Mouse (Mus musculus): ENCODE results near the gene Slc25a23. TPM values are rescaled to one million over a fixed set of nuclear protein-coding genes. Genes with fewer than 3 reads are reported as not detected.
"Not testable (repeated sequence)": the region's sequence is repeated elsewhere in the genome, so short reads cannot be mapped to it uniquely, and the experiment has no call there.

The Slc25a23 gene
- polyA plus RNA-seq, 1 experiment from 2014 or later, result 8.4 TPM

DNA sequence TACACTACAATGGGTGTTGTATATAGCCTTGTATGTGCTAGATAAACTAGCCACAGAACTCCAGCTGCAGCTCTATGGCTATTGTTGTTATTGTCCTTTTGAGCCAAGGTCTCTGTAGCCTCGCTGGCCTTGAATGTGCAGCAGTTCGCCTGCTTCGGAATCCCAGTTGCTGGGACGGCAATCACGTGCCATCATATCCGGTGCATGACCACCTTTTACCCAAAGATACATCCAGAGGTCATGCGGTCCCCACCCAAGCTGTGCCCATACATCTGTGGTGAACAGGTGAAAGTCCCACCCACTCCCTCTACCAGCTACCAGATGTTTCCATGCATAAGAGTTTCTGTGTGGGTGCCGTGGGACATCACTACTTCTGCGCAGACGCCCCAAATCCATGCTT, 1.4 kb upstream of the Slc25a23 start:
- H3K9me3 ChIP-seq (ENCODE audit: low read depth, low read length), result no peaks in the 10 kb centered on the region
- peaks cover 25% of the 10 kb centered on the region for H3K27me3 ChIP-seq (ENCODE audit: insufficient read depth, low read length)
- peak overlapping the region; percentile 75; the same call in 1 of the 2 replicates for H3K4me3 ChIP-seq (ENCODE audit: low read depth, low read length)
- ATAC-seq (ENCODE audit: insufficient read depth) (no peak), DNase-seq (peak; percentile 8)
- no peak overlapping the region for H3K9ac ChIP-seq
- TF ChIP-seq CTCF (IDR thresholded peaks at IDR 0.05; ENCODE audit: low read depth), result no peak
- no peak overlapping the region for H3K27ac ChIP-seq (ENCODE audit: low read depth)
- WGBS, result 42% methylated on average over 10 of the region's 10 CpGs
- H3K4me1 ChIP-seq (ENCODE audit: insufficient read depth), result no peaks in the 10 kb centered on the region
- 0 out of 2 replicates have a peak, but pooled peaks cover 4% of the 10 kb centered on the region for H3K36me3 ChIP-seq (ENCODE audit: insufficient read depth)
- H3K4me2 ChIP-seq, result peak overlapping the region; percentile 90

DNA sequence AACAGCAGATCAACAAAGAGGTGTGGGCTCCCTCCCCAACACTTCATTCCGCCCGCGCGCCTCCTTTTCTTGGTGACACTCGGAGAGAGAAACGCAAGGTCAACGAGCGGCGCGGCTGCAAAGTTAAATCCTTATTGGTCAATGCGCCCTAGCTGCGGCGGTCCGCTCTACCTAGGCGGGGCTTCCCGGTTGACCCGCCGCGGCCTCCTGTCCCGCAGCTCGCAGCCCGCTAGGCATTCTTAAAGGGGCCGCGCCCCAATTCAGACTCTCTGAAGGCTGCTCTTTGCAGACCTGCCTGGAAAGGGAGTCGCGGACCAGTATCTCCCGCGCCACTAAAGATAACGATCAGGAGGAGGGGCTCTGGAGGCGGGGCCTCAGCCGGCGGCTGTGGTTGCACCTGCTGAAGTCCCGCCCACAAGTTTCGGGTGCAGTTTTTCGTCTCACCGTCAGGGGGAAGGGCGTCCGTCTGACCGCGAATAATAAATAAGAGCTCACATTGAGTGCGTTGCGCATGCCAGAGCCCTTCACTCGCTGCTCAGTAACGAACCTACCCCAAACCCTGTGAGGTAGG, 653 bp upstream of the Slc25a23 start:
- peak overlapping the region; percentile 64 for H3K9ac ChIP-seq
- H3K9me3 ChIP-seq (ENCODE audit: low read depth, low read length), result no peaks in the 10 kb centered on the region
- no peaks in the 10 kb centered on the region for H3K4me1 ChIP-seq (ENCODE audit: insufficient read depth)
- no peak overlapping the region for H3K27ac ChIP-seq (ENCODE audit: low read depth)
- ATAC-seq (ENCODE audit: insufficient read depth) (peak; percentile 89), DNase-seq (peak; percentile 96)
- H3K4me3 ChIP-seq (ENCODE audit: low read depth, low read length), result peak overlapping the region; percentile 75
- peaks cover 25% of the 10 kb centered on the region for H3K27me3 ChIP-seq (ENCODE audit: insufficient read depth, low read length)
- H3K36me3 ChIP-seq (ENCODE audit: insufficient read depth), result 0 out of 2 replicates have a peak, but pooled peaks cover 2% of the 10 kb centered on the region
- peak overlapping the region; percentile 90 for H3K4me2 ChIP-seq
- WGBS, result 1% methylated on average over 44 of the region's 44 CpGs
- peak; percentile 79 for TF ChIP-seq CTCF (IDR thresholded peaks at IDR 0.05; ENCODE audit: low read depth)

DNA sequence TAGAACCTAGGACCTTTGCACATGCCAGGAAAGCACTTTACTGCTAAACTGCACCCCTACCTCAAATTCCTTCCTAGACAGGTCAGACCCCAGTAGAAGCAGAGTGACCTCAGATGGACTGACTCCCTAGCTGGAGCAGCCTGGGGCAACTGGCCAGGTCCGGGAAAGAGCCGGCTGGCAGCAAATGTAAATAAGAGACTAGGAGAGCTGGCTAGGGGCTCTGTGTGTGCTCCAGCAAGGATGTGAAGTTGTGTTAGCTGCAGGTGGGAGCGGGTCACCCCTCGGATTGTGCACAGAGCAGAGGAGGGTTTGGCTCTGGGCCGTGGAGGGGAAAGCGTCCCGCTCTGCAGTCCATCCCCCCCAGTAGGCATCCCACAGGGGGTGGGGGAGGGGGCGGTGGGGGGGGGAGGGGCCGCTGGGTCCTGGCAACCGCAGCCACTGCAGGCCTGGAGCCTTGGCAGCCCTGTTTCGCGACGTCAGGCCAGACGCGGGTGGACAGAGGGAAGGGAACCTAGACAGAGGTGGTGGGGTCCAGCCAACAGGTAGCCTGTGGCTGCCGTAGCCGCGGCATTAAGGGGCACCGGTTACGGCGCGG, 675 bp downstream of the Slc25a23 start, which contains the start of gene Crb3:
Gene Crb3, plus strand, starts transcription at position 215 of the 595 bp plus-strand sequence.
- no peak for TF ChIP-seq CTCF (IDR thresholded peaks at IDR 0.05; ENCODE audit: low read depth)
- peak within 1 kb of the TSS; percentile 90 for H3K4me2 ChIP-seq
- peak; percentile 4; the same call in 1 of the 2 replicates for ATAC-seq (ENCODE audit: insufficient read depth)
- no peaks in the 10 kb centered on the region for H3K4me1 ChIP-seq (ENCODE audit: insufficient read depth)
- H3K4me3 ChIP-seq (ENCODE audit: low read depth, low read length), result peak within 1 kb of the TSS; percentile 75
- under 1% methylated on average over 18 of the region's 22 CpGs for WGBS
- peak; percentile 24 for DNase-seq
- H3K36me3 ChIP-seq (ENCODE audit: insufficient read depth), result no peaks in the 10 kb centered on the region
- H3K27ac ChIP-seq (ENCODE audit: low read depth), result peak within 1 kb of the TSS; percentile 46; the same call in 1 of the 2 replicates
- H3K9ac ChIP-seq, result peak within 1 kb of the TSS; percentile 64
- peaks cover 25% of the 10 kb centered on the region for H3K27me3 ChIP-seq (ENCODE audit: insufficient read depth, low read length)
- no peaks in the 10 kb centered on the region for H3K9me3 ChIP-seq (ENCODE audit: low read depth, low read length)

DNA sequence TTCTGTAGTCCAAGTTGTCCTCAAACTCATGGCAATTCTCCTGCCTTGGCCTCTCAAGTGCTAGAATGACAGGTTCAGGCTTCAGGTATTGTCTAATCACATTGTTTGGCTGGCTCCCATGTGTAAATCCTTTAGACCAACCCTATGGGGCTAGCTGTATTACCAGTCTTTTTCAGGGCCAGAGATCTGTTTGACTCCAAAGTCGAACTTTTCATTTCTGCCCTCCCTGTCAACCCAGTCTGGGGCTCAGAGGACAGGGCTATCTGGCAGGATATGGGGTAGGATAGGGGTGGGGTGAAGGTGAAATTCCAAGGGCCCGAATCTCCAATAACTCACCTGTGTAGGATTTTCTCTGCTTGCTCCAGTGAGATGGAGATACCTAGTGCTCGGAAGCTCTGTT, 3.4 kb downstream of the Slc25a23 start:
- no peak overlapping the region for H3K4me3 ChIP-seq (ENCODE audit: low read depth, low read length)
- ATAC-seq (ENCODE audit: insufficient read depth), result no peak
- no peak overlapping the region for H3K9ac ChIP-seq
- no peaks in the 10 kb centered on the region for H3K4me1 ChIP-seq (ENCODE audit: insufficient read depth)
- no peak for TF ChIP-seq CTCF (IDR thresholded peaks at IDR 0.05; ENCODE audit: low read depth)
- no peaks in the 10 kb centered on the region for H3K9me3 ChIP-seq (ENCODE audit: low read depth, low read length)
- H3K36me3 ChIP-seq (ENCODE audit: insufficient read depth), result peaks cover 13% of the 10 kb centered on the region; the same call in 1 of the 2 replicates
- H3K27ac ChIP-seq (ENCODE audit: low read depth), result no peak overlapping the region
- WGBS, result 75% methylated on average over 3 of the region's 3 CpGs
- H3K27me3 ChIP-seq (ENCODE audit: insufficient read depth, low read length), result peaks cover 4% of the 10 kb centered on the region
- no peak overlapping the region for H3K4me2 ChIP-seq
- DNase-seq, result no peak

DNA sequence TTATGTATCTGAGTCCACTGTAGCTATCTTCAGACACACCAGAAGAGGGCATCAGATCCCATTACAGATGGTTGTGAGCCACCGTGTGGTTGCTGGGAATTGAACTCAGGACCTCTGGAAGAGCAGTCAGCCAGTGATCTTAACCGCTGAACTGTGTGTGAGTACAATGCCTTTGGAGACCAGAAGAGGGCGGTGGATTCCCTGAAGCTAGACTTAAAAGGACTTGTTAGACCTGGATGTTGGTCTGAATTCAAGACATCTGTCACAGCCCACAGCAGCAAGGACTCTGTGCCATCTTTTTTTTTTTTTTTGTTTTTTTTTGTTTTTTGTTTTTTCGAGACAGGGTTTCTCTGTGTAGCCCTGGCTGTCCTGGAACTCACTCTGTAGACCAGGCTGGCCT, 8.0 kb downstream of the Slc25a23 start:
- TF ChIP-seq CTCF (IDR thresholded peaks at IDR 0.05; ENCODE audit: low read depth), result peak; percentile 38
- peaks cover 13% of the 10 kb centered on the region; the same call in 1 of the 2 replicates for H3K36me3 ChIP-seq (ENCODE audit: insufficient read depth)
- WGBS, result 84% methylated on average over 4 of the region's 4 CpGs
- not testable (repeated sequence) for H3K9ac ChIP-seq; H3K27ac ChIP-seq (ENCODE audit: low read depth); H3K4me1 ChIP-seq (ENCODE audit: insufficient read depth); H3K4me2 ChIP-seq; H3K27me3 ChIP-seq (ENCODE audit: insufficient read depth, low read length); ATAC-seq (ENCODE audit: insufficient read depth); H3K9me3 ChIP-seq (ENCODE audit: low read depth, low read length); H3K4me3 ChIP-seq (ENCODE audit: low read depth, low read length)
- DNase-seq, result peak; percentile 30

DNA sequence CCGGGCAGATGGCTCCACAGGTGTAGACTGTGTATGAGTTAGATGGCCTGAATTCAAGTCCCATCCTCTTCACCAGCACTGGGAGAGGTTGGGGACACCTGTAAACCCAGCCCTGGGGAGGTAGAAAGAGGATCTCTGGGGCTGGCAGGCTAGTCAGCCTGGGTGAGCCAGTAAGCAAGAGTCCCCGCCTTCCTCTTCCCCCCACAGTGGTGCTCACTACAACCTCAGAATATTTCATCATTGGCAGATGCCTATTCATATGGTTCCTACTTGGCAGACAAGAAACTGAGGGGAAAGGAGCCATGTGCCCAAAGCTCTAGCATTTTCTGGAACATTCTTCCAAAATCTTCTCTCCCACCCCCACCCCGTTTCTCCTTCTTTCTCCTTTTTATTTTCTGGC, 10.8 kb downstream of the Slc25a23 start:
- H3K36me3 ChIP-seq (ENCODE audit: insufficient read depth), result peaks cover 17% of the 10 kb centered on the region; the same call in 1 of the 2 replicates
- 86% methylated on average over 3 of the region's 3 CpGs for WGBS

DNA sequence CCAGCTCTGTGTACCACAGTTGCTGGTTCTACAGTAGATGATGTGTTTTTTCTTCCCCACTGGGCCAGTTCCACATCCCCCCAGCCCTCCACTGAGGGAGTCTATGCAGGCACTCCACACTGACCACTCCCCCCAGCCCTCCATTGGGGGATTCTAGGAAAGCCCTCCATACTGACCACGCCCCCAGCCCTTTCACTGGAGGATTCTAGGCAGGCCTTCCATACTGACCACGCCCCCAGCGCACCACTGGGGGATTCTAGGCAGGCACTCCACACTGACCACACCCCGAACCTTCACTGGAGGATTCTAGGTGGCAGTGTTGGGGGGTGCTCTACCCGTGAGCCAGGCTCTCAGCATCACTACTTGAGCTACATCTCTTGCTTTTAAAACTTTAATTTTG, 12.3 kb downstream of the Slc25a23 start:
- H3K9ac ChIP-seq, result no peak overlapping the region
- H3K27me3 ChIP-seq (ENCODE audit: insufficient read depth, low read length), result no peaks in the 10 kb centered on the region
- H3K4me1 ChIP-seq (ENCODE audit: insufficient read depth), result no peaks in the 10 kb centered on the region
- DNase-seq, result peak; percentile 29
- WGBS, result 34% methylated on average over 5 of the region's 5 CpGs
- no peak overlapping the region for H3K27ac ChIP-seq (ENCODE audit: low read depth)
- TF ChIP-seq CTCF (IDR thresholded peaks at IDR 0.05; ENCODE audit: low read depth), result no peak
- no peak for ATAC-seq (ENCODE audit: insufficient read depth)
- no peaks in the 10 kb centered on the region for H3K9me3 ChIP-seq (ENCODE audit: low read depth, low read length)
- no peak overlapping the region for H3K4me3 ChIP-seq (ENCODE audit: low read depth, low read length)
- H3K36me3 ChIP-seq (ENCODE audit: insufficient read depth), result peaks cover 7% of the 10 kb centered on the region; the same call in 1 of the 2 replicates
- no peak overlapping the region for H3K4me2 ChIP-seq

More for the DNA sequence above, 10.8 kb downstream of the Slc25a23 start:
- TF ChIP-seq CTCF (IDR thresholded peaks at IDR 0.05; ENCODE audit: low read depth), result no peak
- Histone ChIP-seq H3K4me3 (ENCODE audit: low read depth, low read length) (no peak overlapping the region), H3K27ac (ENCODE audit: low read depth) (no peak overlapping the region), H3K9me3 (ENCODE audit: low read depth, low read length) (no peaks in the 10 kb centered on the region), H3K4me1 (ENCODE audit: insufficient read depth) (no peaks in the 10 kb centered on the region), H3K27me3 (ENCODE audit: insufficient read depth, low read length) (no peaks in the 10 kb centered on the region), H3K4me2 (no peak overlapping the region), H3K9ac (no peak overlapping the region)
- ATAC-seq (ENCODE audit: insufficient read depth), result no peak
- no peak for DNase-seq
